Mouse (Mus musculus) forebrain, embryonic 15.5 days (tissue): ENCODE measurements around the gene Bicd2. TPM values are rescaled to one million over a fixed set of nuclear protein-coding genes. Genes with fewer than 3 reads are reported as not detected.

Experiments
- ATAC-seq: fragments of 200-750 bp; cut with Nextera tagmentation; replicated peaks from 2 replicates; pipeline ENCODE4 v1.8.0; 2017; ENCODE audit warnings: mild to moderate bottlenecking, moderate TSS enrichment, moderate library complexity
- H3K27ac ChIP-seq: fragments of 300-500 bp; sonication (generic); replicated peaks from 2 replicates; pipeline ENCODE4 v1.5.1; 2015; ENCODE audit warnings: mild to moderate bottlenecking, inconsistent platforms
- H3K27me3 ChIP-seq: fragments of 300-500 bp; sonication (generic); 2 replicates; pipeline ENCODE4 v1.6.1; 2015; ENCODE audit warnings: inconsistent platforms
- H3K36me3 ChIP-seq: fragments of 300-500 bp; sonication (generic); 2 replicates; pipeline ENCODE4 v1.6.1; 2015; ENCODE audit warnings: mild to moderate bottlenecking, inconsistent platforms
- H3K4me1 ChIP-seq: fragments of 300-500 bp; sonication (generic); 2 replicates; pipeline ENCODE4 v1.6.1; 2015; ENCODE audit warnings: inconsistent platforms
- H3K4me2 ChIP-seq: fragments of 300-500 bp; sonication (generic); replicated peaks from 2 replicates; pipeline ENCODE4 v1.6.1; 2015; ENCODE audit warnings: mild to moderate bottlenecking, inconsistent platforms
- H3K4me3 ChIP-seq: fragments of 300-500 bp; sonication (generic); 2 replicates; pipeline ENCODE4 v1.5.1; 2015; ENCODE audit warnings: mild to moderate bottlenecking, inconsistent platforms
- H3K9ac ChIP-seq: fragments of 300-500 bp; sonication (generic); replicated peaks from 2 replicates; pipeline ENCODE4 v1.6.1; 2015; ENCODE audit warnings: mild to moderate bottlenecking, inconsistent platforms
- H3K9me3 ChIP-seq: fragments of 300-500 bp; sonication (generic); 2 replicates; pipeline ENCODE4 v1.6.1; 2016; ENCODE audit warnings: inconsistent platforms
- WGBS: fragments of 180-500 bp; shearing (Covaris S2); methylation state at CpG from one replicate; pipeline ENCODE4 v1.1.7; 2015; ENCODE audit warnings: mixed read lengths; 5-methylcytosine and 5-hydroxymethylcytosine counted together
- polyA plus RNA-seq: library from polyadenylated mRNA; unstranded; fragments of >200 nt; fragmentation: Nextera tagmentation; extraction: Ambion mirVana; gene quantifications from 2 replicates; pipeline ENCODE4 v1.2.1, GENCODE M21; 2015

Bicd2 gene
- polyA plus RNA-seq, 1 experiment from 2014 or later = 27.1 TPM

- ATAC-seq = no peak
Measured at GRCm38 (mm10) chr13:49353422-49353821, 12.0 kb downstream of the Bicd2 start.

GRCm38 (mm10) chr13:49353991-49354507, 12.7 kb downstream of the Bicd2 start:
- Histone ChIP-seq H3K9me3 (no peaks in the 10 kb centered on the region), H3K27me3 (no peaks in the 10 kb centered on the region), H3K4me2 (no peak overlapping the region), H3K36me3 (no peaks in the 10 kb centered on the region), H3K9ac (no peak overlapping the region), H3K27ac (peak overlapping the region; percentile 32; the same call in 1 of the 2 replicates), H3K4me3 (no peak overlapping the region), H3K4me1 (peaks cover 31% of the 10 kb centered on the region)
- ATAC-seq = no peak
- WGBS = 73% methylated on average over 5 of the region's 5 CpGs

More at GRCm38 (mm10) chr13:49353422-49353821, 12.0 kb downstream of the Bicd2 start:
- H3K27me3 ChIP-seq = no peaks in the 10 kb centered on the region
- no peak overlapping the region for H3K27ac ChIP-seq
- no peaks in the 10 kb centered on the region for H3K36me3 ChIP-seq
- H3K4me1 ChIP-seq = peaks cover 33% of the 10 kb centered on the region
- no peak overlapping the region for H3K4me3 ChIP-seq
- H3K4me2 ChIP-seq = no peak overlapping the region
- H3K9ac ChIP-seq = no peak overlapping the region
- H3K9me3 ChIP-seq = no peaks in the 10 kb centered on the region

- no peak overlapping the region for H3K9ac ChIP-seq
- no peaks in the 10 kb centered on the region for H3K9me3 ChIP-seq
- no peak overlapping the region for H3K4me2 ChIP-seq
- H3K4me1 ChIP-seq = peaks cover 26% of the 10 kb centered on the region
- no peaks in the 10 kb centered on the region for H3K27me3 ChIP-seq
- H3K27ac ChIP-seq = no peak overlapping the region
- no peaks in the 10 kb centered on the region for H3K36me3 ChIP-seq
- no peak overlapping the region for H3K4me3 ChIP-seq
- 89% methylated on average over 11 of the region's 11 CpGs for WGBS
- ATAC-seq = no peak
Measured at GRCm38 (mm10) chr13:49355461-49356061, 14.2 kb downstream of the Bicd2 start.

GRCm38 (mm10) chr13:49356090-49356489, 14.7 kb downstream of the Bicd2 start:
- no peak overlapping the region for H3K4me3 ChIP-seq
- H3K27me3 ChIP-seq = no peaks in the 10 kb centered on the region
- H3K4me1 ChIP-seq = peaks cover 26% of the 10 kb centered on the region
- no peak overlapping the region for H3K27ac ChIP-seq
- no peaks in the 10 kb centered on the region for H3K36me3 ChIP-seq
- 69% methylated on average over 7 of the region's 7 CpGs for WGBS
- no peak for ATAC-seq
- H3K9me3 ChIP-seq = no peaks in the 10 kb centered on the region
- no peak overlapping the region for H3K9ac ChIP-seq
- H3K4me2 ChIP-seq = no peak overlapping the region

GRCm38 (mm10) chr13:49357367-49358026, 16.1 kb downstream of the Bicd2 start:
- no peaks in the 10 kb centered on the region for H3K36me3 ChIP-seq
- H3K27me3 ChIP-seq = no peaks in the 10 kb centered on the region
- ATAC-seq = no peak
- 97% methylated on average over 8 of the region's 8 CpGs for WGBS
- H3K4me2 ChIP-seq = no peak overlapping the region
- H3K27ac ChIP-seq = no peak overlapping the region
- peaks cover 25% of the 10 kb centered on the region for H3K4me1 ChIP-seq
- no peak overlapping the region for H3K9ac ChIP-seq
- no peaks in the 10 kb centered on the region for H3K9me3 ChIP-seq
- no peak overlapping the region for H3K4me3 ChIP-seq

- Histone ChIP-seq H3K9ac (no peak overlapping the region), H3K4me1 (peaks cover 22% of the 10 kb centered on the region), H3K27me3 (no peaks in the 10 kb centered on the region), H3K4me2 (no peak overlapping the region), H3K27ac (no peak overlapping the region), H3K9me3 (no peaks in the 10 kb centered on the region), H3K36me3 (no peaks in the 10 kb centered on the region), H3K4me3 (no peak overlapping the region)
- no peak for ATAC-seq
- 95% methylated on average over 3 of the region's 3 CpGs for WGBS
Measured at GRCm38 (mm10) chr13:49358184-49358583, 16.8 kb downstream of the Bicd2 start.

GRCm38 (mm10) chr13:49360906-49361406, 19.6 kb downstream of the Bicd2 start:
- no peaks in the 10 kb centered on the region for H3K9me3 ChIP-seq
- no peak for ATAC-seq
- 37% methylated on average over 3 of the region's 3 CpGs for WGBS

GRCm38 (mm10) chr13:49362364-49362763, 21.0 kb downstream of the Bicd2 start:
- Histone ChIP-seq H3K27me3 (no peaks in the 10 kb centered on the region), H3K4me2 (no peak overlapping the region), H3K9ac (no peak overlapping the region), H3K36me3 (no peaks in the 10 kb centered on the region), H3K9me3 (no peaks in the 10 kb centered on the region), H3K4me3 (no peak overlapping the region), H3K4me1 (peaks cover 11% of the 10 kb centered on the region), H3K27ac (no peak overlapping the region)
- no peak for ATAC-seq
- 73% methylated on average over 7 of the region's 7 CpGs for WGBS

More at GRCm38 (mm10) chr13:49360906-49361406, 19.6 kb downstream of the Bicd2 start:
- Histone ChIP-seq H3K4me2 (no peak overlapping the region), H3K4me3 (no peak overlapping the region), H3K27me3 (no peaks in the 10 kb centered on the region), H3K4me1 (peaks cover 11% of the 10 kb centered on the region), H3K27ac (no peak overlapping the region), H3K36me3 (no peaks in the 10 kb centered on the region), H3K9ac (no peak overlapping the region)

- Histone ChIP-seq H3K9me3 (no peaks in the 10 kb centered on the region), H3K36me3 (no peaks in the 10 kb centered on the region), H3K9ac (no peak overlapping the region), H3K27me3 (no peaks in the 10 kb centered on the region), H3K4me3 (no peak overlapping the region), H3K4me2 (no peak overlapping the region), H3K4me1 (peaks cover 14% of the 10 kb centered on the region), H3K27ac (no peak overlapping the region)
- no peak for ATAC-seq
- 63% methylated on average over 2 of the region's 2 CpGs for WGBS
Measured at GRCm38 (mm10) chr13:49362804-49363203, 21.4 kb downstream of the Bicd2 start.

- Histone ChIP-seq H3K4me3 (no peak overlapping the region), H3K9me3 (no peaks in the 10 kb centered on the region), H3K4me2 (no peak overlapping the region), H3K4me1 (peaks cover 19% of the 10 kb centered on the region), H3K36me3 (peaks cover 4% of the 10 kb centered on the region), H3K27me3 (no peaks in the 10 kb centered on the region), H3K27ac (no peak overlapping the region), H3K9ac (no peak overlapping the region)
- ATAC-seq = no peak
- WGBS = 98% methylated on average over 2 of the region's 2 CpGs
Measured at GRCm38 (mm10) chr13:49364716-49365115, 23.3 kb downstream of the Bicd2 start.

- Histone ChIP-seq H3K36me3 (peaks cover 10% of the 10 kb centered on the region), H3K4me1 (peaks cover 9% of the 10 kb centered on the region; the same call in 1 of the 2 replicates), H3K27me3 (no peaks in the 10 kb centered on the region), H3K4me2 (no peak overlapping the region), H3K9me3 (no peaks in the 10 kb centered on the region), H3K9ac (no peak overlapping the region), H3K4me3 (no peak overlapping the region), H3K27ac (no peak overlapping the region)
- ATAC-seq = no peak
- 81% methylated on average over 4 of the region's 4 CpGs for WGBS
Measured at GRCm38 (mm10) chr13:49367657-49368440, 26.5 kb downstream of the Bicd2 start.

- Histone ChIP-seq H3K27me3 (no peaks in the 10 kb centered on the region), H3K4me2 (no peak overlapping the region), H3K9me3 (no peaks in the 10 kb centered on the region), H3K36me3 (peaks cover 10% of the 10 kb centered on the region), H3K4me3 (no peak overlapping the region), H3K27ac (no peak overlapping the region), H3K4me1 (0 out of 2 replicates have a peak, but pooled peaks cover 8% of the 10 kb centered on the region), H3K9ac (no peak overlapping the region)
- no peak for ATAC-seq
- 97% methylated on average over 10 of the region's 10 CpGs for WGBS
Measured at GRCm38 (mm10) chr13:49369404-49369803, 28.0 kb downstream of the Bicd2 start.
